Mouse (Mus musculus): ENCODE results near the gene Exosc9. TPM values are rescaled to one million over a fixed set of nuclear protein-coding genes. Genes with fewer than 3 reads are reported as not detected.
A peak's percentile ranks its signal among the peaks of the same experiment; 100 is the strongest.
"Not testable (repeated sequence)": the region's sequence is repeated elsewhere in the genome, so short reads cannot be mapped to it uniquely, and the experiment has no call there.

The Exosc9 gene
- total RNA-seq, 2 experiments from 2014 or later, result 23.9 to 27.1 TPM

- peak; percentile 62 to 67 for DNase-seq
- intact Hi-C loops (cut with DNase I), result no loop called here
Observed at GRCm38 (mm10) chr3:36551343-36551742, 1.1 kb upstream of the Exosc9 start.

- intact Hi-C loops (cut with DNase I), result loop anchor here (2.0 kb wide), 1 partner anchor 19 kb away; no protein-coding TSS in a partner anchor
- no peak for DNase-seq
Observed at GRCm38 (mm10) chr3:36551851-36552384, 488 bp upstream of the Exosc9 start.

- intact Hi-C loops (cut with DNase I), result no loop called here
Observed at GRCm38 (mm10) chr3:36557601-36558000, 5.2 kb downstream of the Exosc9 start.

GRCm38 (mm10) chr3:36559606-36560005 is 7.2 kb downstream of the Exosc9 start:
- intact Hi-C loops (cut with DNase I), result no loop called here
- DNase-seq, result no peak

More at GRCm38 (mm10) chr3:36557601-36558000, 5.2 kb downstream of the Exosc9 start:
- no peak for DNase-seq

GRCm38 (mm10) chr3:36563666-36564065 is 11.3 kb downstream of the Exosc9 start:
- intact Hi-C loops (cut with DNase I), result no loop called here
- no peak for DNase-seq

GRCm38 (mm10) chr3:36569836-36570235 is 17.4 kb downstream of the Exosc9 start:
- intact Hi-C loops (cut with DNase I), result loop anchor here (2.0 kb wide), 1 partner anchor 17 kb away; the partner anchor contains the start of gene Exosc9
- no peak for DNase-seq

- intact Hi-C loops (cut with DNase I), result loop anchor here (2.0 kb wide), 1 partner anchor 19 kb away; the partner anchor contains the start of gene Exosc9
- no peak for DNase-seq
Observed at GRCm38 (mm10) chr3:36571361-36571826, 19.0 kb downstream of the Exosc9 start.

- intact Hi-C loops (cut with DNase I), result loop anchor here (2.0 kb wide), 1 partner anchor 19 kb away; the partner anchor contains the start of gene Exosc9
- peak; percentile 99 for DNase-seq
Observed at GRCm38 (mm10) chr3:36571827-36572378, 19.5 kb downstream of the Exosc9 start, which contains the start of gene Ccna2. Ccna2 (minus strand) TSS chr3:36572150.

- intact Hi-C loops (cut with DNase I), result no loop called here
- no peak for DNase-seq
Observed at GRCm38 (mm10) chr3:36598811-36599210, 46.4 kb downstream of the Exosc9 start.

- intact Hi-C loops (cut with DNase I); DNase-seq: not testable (repeated sequence)
Observed at GRCm38 (mm10) chr3:36599773-36600172, 47.4 kb downstream of the Exosc9 start.

- DNase-seq, result no peak
- intact Hi-C loops (cut with DNase I), result no loop called here
Observed at GRCm38 (mm10) chr3:36605894-36606783, 53.7 kb downstream of the Exosc9 start.

GRCm38 (mm10) chr3:36612687-36613086 is 60.3 kb downstream of the Exosc9 start:
- DNase-seq, result no peak
- intact Hi-C loops (cut with DNase I), result no loop called here

- DNase-seq, result peak; percentile 93
- intact Hi-C loops (cut with DNase I), result no loop called here
Observed at GRCm38 (mm10) chr3:36613202-36613907, 60.9 kb downstream of the Exosc9 start, which contains the start of gene Bbs7. Bbs7 (minus strand) TSS chr3:36613477.

GRCm38 (mm10) chr3:36613908-36614255 is 61.5 kb downstream of the Exosc9 start:
- intact Hi-C loops (cut with DNase I), result no loop called here
- peak; percentile 1 to 13 for DNase-seq

Other genes starting within 250 kb of the Exosc9 start
- 100 to 1,000 TPM; 234 to 248 TPM for gene Anxa5, start 76.7 kb upstream of the Exosc9 start, total RNA-seq (2021)
- gene 1810062G17Rik, start 76.7 kb upstream of the Exosc9 start, total RNA-seq (2021), result under 1 TPM in 1 of 2 experiments, not detected in 1; 0.79 TPM
- gene Gm11549, start 30.8 kb upstream of the Exosc9 start, total RNA-seq (2021), result not detected
- gene Ccna2, start 19.5 kb downstream of the Exosc9 start, total RNA-seq (2021), result 10 to 100 TPM; 29.5 to 31.1 TPM
- gene Bbs7, start 60.9 kb downstream of the Exosc9 start, total RNA-seq (2021), result 1 to 10 TPM; 7.7 to 8.1 TPM
- gene Trpc3, start 137.6 kb downstream of the Exosc9 start, total RNA-seq (2021), result 10 to 100 TPM; 13.1 to 17.0 TPM